Mouse (Mus musculus) bone marrow macrophage, adult 2 months (primary cell): ENCODE results near the gene Gm13212. TPM values are rescaled to one million over a fixed set of nuclear protein-coding genes. Genes with fewer than 3 reads are reported as not detected.
"Not testable (repeated sequence)": the region's sequence is repeated elsewhere in the genome, so short reads cannot be mapped to it uniquely, and the experiment has no call there.

Experiments
- H3K27ac ChIP-seq: 2 replicates; pipeline ENCODE4 v1.5.1; 2012; ENCODE audit warnings: low read depth, low read length; ENCODE audit not compliant: insufficient read depth
- H3K4me1 ChIP-seq: 2 replicates; pipeline ENCODE4 v1.6.1; 2012; ENCODE audit warnings: low read length; ENCODE audit not compliant: control insufficient read depth, insufficient read depth
- H3K4me3 ChIP-seq: 2 replicates; pipeline ENCODE4 v1.5.1; 2012; ENCODE audit warnings: mild to moderate bottlenecking, low read length, moderate library complexity; ENCODE audit not compliant: insufficient read depth
- polyA plus RNA-seq: library from polyadenylated mRNA; stranded (reverse); fragments of >200 nt; gene quantifications from 2 replicates; pipeline ENCODE4 v1.2.4, GENCODE M21; 2012; ENCODE audit not compliant: missing spikeins, insufficient read depth, insufficient read length

The Gm13212 gene
- polyA plus RNA-seq, 1 experiment = 17.8 TPM

GRCm38 (mm10) chr4:145670385-145670784, 85.4 kb downstream of the Gm13212 start, which contains the start of gene Zfp980:
Zfp980 (plus strand) TSS chr4:145670685.
- not testable (repeated sequence) for H3K4me3 ChIP-seq, H3K4me1 ChIP-seq, H3K27ac ChIP-seq

- H3K4me1 ChIP-seq, H3K27ac ChIP-seq, H3K4me3 ChIP-seq: not testable (repeated sequence)
Observed at GRCm38 (mm10) chr4:145674286-145674780, 89.4 kb downstream of the Gm13212 start.

Other genes with a start within 250 kb of the Gm13212 start
- gene Zfp990, start 74.4 kb upstream of the Gm13212 start, polyA plus RNA-seq = 0.45 TPM in 1 of 2 replicates, not detected in the other
- not detected in 2 replicates for gene Zfp980, start 85.5 kb downstream of the Gm13212 start, polyA plus RNA-seq